Mouse (Mus musculus) brain, embryonic 14.5 days (tissue): ENCODE data around the gene Cep128.

ENCODE experiments used
- CTCF ChIP-seq: fragments of 200-500 bp; IDR thresholded peaks from 2 replicates; pipeline ENCODE4 v1.5.1; 2012; ENCODE audit warnings: inconsistent platforms, mild to moderate bottlenecking, moderate library complexity, borderline replicate concordance; ENCODE audit not compliant: insufficient read depth, insufficient read length; ENCODE audit errors: extremely low read depth
- POLR2A ChIP-seq: fragments of 200-500 bp; IDR thresholded peaks from 2 replicates; pipeline ENCODE4 v1.6.1; 2012; ENCODE audit warnings: mild to moderate bottlenecking, inconsistent platforms, borderline replicate concordance; ENCODE audit not compliant: poor library complexity, insufficient read depth, insufficient read length, severe bottlenecking; ENCODE audit errors: extremely low read depth

- no peak for TF ChIP-seq POLR2A
- no peak for TF ChIP-seq CTCF
These were observed 30.9 kb upstream of the Cep128 start for GRCm38 (mm10) chr12:91415112-91415511.
